Mouse (Mus musculus) c-Kit-positive CD71-positive TER-119-positive erythroid progenitor cells, embryonic 14.5 days (primary cell): ENCODE measurements at regions not wholly inside any gene's neighbourhood (a gene's known extent, or its start where the extent isn't known, plus 50 kb on each side); places are given as distances from the start of the nearest gene placed in this dataset.

ENCODE experiments used
- DNase-seq: peaks from one replicate; pipeline ENCODE4 v3.0.0-alpha.2; 2013; ENCODE audit warnings: low spot score

DNA sequence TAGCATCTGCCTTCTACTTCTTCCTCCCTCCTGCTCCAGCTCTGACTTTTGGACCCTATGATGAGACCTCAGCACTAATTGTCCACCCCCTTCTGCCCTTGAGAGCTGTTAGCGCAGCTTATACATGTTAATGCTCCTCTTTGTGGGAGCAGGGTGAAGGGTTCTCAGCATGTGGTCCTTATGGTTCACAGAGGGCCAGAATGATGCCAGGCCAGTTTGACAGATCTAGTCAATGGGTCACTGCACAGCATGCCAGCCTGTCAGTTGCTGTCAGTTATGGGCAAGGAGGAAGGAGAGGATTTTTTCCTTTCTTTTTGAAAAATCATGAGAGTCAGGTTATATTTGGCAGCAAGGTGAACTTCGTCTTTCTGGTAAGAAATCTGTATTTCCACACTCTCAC lies 68.4 kb downstream of the 4931417E11Rik start:
- no peak for DNase-seq

DNA sequence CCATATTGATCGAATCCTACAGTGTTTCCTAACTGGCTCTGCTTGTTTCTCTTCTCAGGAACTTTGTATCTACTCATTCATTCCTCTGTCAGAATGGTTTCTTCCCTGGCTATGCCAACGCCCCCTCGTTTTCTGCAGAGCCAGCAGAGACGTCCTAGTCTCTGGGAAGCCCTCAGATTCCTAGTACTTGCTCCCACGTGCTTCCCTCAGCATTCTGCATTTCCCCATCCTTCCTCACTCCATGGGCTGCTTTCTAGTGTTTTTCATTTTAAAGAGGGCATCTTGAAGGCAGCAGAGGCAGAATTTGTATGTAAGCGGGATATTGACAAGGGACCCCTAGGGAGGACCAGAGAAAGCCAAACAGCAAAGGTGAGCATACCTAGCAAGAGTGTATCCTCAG lies 80.2 kb downstream of the 4931417E11Rik start:
- DNase-seq: no peak

DNA sequence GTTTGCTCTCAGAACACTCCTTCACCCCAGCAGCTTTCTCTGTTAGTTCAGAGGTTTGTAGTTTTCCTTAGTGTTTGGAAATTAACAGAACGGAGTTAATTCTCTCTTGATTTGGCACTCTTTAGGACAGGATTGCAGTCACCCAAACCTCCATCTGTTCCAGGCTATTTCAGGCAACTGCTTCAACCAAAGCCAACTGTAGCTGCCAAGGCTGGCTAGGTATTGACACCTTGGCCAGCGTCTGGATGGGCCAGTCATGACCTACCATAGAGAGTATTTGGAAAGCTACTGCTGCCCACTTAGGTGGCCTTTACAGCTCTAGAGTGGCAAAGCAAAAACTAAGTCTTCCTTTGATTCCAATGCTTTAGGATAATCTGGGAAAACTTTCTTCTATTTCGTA lies 83.2 kb downstream of the 4931417E11Rik start:
- no peak for DNase-seq

DNA sequence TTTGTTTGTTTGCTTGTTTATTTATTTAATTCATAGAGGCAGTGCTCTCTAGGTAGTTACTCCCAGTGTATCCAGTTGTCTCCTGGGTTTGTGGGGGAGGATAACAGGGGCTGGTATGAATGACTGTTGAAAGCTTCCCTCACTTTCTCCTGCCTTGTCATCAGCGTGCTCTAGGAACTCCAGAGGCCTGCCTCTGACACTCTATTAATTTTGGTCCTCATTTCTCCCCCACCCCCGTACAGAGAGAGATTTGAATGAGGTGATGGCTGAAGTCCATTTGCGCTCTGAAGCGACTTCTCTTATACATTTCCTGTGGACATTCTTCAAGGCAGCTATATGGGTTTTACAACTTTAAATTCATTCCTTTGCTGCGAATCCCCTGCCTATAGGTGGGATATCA lies 89.6 kb downstream of the 4931417E11Rik start:
- DNase-seq: no peak

DNA sequence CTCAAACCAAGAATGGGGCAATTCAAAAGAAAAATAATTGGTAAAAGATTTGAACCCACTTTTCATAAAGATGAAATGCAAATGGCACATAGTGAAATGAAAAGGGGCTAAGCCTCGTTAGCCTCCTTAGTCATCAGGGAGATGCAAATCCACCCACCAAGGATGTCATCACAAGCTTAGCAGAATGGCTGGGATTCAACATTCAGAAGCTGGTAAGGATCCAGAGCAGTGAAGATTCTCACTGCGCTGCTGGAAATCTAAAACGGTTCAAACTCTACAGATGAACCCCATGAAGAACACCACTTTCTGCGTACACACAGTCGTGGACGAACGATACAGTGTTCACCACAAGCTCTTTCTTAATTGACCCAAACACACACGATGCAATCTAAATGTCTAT lies 91.6 kb downstream of the 4931417E11Rik start:
- DNase-seq: no peak

DNA sequence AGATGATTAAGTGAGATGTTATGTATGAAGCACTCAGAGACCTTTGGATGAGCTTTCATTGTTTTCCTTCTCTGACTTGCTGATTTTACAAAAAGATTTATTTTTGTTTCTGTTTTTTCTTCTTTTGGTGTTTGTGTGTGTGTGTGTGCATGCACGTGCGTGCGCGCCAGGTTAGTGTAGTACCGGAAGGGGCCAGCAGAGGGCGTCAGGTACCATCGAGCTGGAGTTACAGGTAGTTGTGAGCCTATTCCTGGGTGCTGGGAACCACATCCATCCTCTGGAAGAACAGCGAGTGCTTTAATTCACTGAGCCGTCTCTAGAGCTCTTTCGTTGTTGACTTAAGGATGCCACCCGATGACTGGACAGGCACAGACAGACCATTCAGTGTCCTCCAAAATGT lies 93.2 kb downstream of the 4931417E11Rik start:
- DNase-seq: no peak

DNA sequence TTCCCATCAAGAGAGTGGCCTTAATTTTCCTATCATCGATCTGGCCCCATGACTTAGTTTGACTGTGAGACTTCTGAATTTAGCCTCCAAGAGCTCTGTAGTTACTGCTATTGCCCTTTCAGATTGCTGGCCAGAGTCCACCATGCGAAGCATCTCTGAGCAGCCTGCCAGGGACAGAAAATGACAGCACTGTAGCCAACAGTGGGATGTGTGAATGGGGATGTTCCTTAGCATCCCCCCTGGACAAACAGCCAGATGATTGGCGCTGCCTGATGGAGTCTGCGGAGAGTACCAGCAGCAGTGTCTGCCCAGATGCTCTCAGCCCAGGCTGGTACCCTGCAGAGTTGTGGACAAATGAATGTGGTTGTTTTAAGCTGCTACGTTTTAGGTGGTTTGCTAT lies 96.6 kb downstream of the 4931417E11Rik start:
- DNase-seq: no peak

DNA sequence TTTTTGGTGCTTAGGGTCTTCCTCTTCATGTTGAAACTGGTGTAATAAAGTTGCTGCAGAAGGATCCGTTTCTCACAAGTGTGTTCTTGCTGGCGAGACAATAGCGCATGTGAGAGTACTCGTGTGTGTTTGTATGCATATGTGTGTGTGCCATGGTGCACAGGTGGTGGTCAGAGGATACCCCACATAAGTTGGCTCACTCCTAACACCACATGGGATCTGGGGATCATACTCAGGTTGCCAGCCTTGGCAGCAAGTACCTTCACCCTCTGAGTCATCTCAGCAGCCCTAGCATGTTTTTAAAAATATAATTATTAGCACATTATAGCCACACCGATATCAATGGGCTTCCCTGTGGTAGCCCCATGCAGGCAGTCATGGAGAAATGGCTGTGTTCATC lies 97.6 kb downstream of the 4931417E11Rik start:
- no peak for DNase-seq

DNA sequence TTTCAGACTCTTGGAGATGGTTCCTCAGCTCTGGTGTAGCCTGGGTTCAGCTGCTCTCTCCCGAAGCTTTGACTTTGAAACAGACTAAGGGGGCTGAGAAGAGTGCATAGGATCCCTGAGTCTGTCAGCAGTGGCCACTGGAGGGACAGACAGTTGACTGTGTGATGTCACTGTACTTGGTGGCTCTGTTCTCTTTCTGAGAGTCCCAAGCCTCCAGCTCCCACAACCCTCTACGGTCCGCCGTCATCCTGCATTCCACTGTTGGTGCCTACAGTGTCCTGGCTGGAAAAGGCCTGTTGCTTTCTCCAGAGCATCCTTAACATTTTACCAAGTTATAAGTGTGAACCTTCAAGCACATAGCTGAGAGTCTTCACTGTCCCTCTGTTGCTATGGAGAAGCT lies 98.6 kb downstream of the 4931417E11Rik start:
- DNase-seq: no peak

DNA sequence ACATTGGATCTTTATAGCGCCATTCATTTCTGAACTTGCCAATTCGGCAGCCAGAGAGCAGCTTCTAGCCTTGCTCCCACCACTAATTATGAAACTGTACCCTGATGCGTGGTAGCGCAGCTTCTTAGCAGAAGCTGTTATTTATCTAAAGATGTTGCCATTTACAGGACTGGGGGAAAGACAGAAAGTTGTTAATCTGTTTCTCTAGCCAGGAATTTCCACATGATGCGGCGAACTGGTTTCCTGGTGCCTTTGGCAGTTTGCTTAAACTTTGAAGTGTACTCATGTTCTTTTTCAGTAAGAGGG lies 100.7 kb downstream of the 4931417E11Rik start:
- DNase-seq: no peak

DNA sequence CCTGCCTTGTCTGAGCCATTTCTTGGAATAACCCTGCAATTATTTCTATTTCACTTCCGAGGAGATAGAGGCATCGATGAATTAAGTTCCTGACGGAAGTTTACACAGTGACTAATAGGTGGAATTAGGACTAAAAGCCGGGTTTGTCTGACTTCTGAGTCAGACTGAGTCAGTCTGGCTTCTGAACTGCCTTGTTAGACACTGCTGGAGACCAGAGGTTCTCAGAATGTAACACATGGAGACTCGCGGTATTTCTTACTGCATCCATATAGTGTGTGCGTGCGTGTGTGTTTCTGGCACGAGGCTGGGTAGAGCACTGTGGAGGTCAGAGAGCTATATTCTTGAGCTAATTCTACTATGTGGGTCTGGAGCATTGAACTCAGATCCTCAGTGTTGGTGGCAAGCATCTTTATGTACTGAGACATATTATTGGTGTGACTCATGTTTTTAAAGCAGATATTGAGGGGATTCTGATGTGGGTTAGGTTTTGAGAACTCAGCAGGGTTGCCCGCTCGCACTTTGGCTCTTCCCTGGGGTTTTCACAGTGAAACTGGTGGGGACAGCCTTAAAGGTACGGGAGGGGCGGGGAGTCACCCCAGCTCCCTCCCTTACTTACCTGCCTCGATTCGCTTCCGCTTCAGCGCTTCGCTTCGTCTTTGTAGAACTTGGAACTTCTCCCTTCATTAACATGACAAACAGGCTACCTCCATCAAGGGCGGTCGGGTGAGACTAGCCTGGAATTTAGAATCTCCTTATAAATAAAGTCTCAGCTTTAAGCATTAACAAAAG lies 101.2 kb downstream of the 4931417E11Rik start:
- no peak for DNase-seq

DNA sequence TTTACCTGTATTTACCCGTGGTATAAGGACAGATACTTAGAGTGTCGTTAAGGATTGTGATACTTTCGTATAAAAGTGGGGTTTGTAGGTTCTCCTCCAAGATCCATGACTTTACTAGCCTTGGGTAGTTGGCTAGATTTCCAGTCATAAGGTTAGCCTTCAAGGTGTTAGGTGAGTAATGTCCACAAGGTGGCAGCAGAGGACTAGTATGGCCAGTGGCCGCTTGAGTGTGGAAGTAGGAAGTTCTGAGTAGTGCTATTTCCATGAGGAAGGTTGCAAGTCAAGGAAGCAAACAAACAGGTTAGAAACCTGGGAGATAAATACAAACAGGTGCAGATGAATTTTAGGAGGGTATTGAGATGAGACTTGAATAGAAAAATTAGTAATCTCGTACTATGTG lies 101.9 kb downstream of the 4931417E11Rik start:
- DNase-seq: peak; percentile 51

DNA sequence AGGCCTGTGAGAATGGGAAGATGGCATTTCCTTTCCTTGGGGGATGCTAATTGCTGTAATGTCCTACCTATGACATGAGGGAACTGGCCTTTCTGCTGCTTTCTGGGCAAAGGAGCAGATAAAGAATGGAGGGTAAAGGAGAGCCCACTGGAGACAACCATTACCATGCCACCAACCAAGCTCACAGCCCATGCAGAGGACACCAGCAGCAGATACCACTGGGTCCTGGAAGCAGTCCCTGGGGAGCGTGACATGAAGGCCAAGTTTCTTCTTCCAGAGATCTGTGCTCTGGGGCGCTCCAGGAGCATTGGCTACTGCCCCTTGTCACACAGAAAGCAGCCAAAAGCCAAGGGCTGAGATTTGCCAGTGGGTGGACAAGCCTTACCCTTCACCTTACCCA lies 102.8 kb downstream of the 4931417E11Rik start:
- no peak for DNase-seq

DNA sequence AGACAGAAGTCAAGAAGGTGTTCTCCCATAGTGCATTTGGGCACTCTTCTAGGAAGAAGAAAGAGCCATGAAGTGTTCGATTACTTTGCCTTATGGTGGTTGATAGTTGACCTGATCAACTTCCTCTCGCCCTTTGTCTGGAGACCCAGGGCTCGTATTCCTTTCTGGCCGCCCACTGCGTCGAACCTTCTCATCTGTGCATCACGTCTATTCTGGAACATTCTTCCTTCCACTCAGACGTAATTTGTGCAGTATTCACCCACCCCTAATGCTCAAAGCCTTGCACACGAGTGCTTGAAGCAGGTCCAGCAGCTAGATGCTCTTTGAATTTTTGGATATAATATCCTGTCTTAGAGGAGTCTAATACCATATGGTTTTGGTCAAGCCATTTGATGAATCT lies 104.2 kb downstream of the 4931417E11Rik start:
- DNase-seq: no peak

DNA sequence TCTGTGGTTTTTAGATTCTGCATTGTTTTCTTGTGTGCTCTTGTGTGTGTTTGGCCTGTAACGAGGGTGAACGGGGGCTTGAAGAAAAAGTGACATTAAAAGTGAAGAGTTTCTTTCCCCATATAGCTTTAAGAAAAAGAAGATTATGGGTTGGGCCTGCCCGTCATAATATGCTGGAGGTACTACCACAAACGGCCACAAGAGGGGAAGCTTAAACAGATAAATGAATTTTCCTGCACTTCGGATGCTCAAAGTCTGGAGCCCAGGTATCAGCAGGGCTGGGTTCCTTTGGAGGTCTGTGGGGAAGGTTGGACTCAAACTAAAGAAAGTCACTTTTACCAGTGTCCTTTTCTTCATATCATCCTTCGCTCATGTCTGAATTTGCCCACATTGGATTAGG lies 86.8 kb downstream of the Suclg1 start:
- DNase-seq: no peak

DNA sequence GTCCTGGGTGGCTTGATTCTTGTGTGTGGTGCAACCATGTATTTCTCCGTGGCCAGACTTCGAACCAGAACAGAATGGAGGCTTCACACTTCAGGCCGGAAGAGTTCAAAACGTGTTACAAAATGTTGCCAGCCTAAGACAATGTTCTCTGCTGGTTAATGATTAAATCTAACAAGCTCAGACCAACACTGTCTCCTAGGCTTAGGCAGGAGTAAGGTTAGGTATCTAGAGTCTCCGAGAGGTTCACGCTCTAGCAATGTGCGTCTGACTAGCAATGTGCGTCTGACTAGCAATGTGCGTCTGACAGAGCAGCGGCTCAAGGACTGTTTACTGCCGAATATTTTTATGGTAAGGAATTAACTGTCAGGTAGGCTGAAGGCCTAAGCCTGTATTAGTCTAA lies 81.5 kb downstream of the Suclg1 start:
- no peak for DNase-seq
